Mouse (Mus musculus) neural tube, embryonic 13.5 days (tissue): ENCODE results near the gene Ppard. TPM values are rescaled to one million over a fixed set of nuclear protein-coding genes. Genes with fewer than 3 reads are reported as not detected.

Experiments used
- ATAC-seq: fragments of 200-750 bp; cut with Nextera tagmentation; 2 replicates; pipeline ENCODE4 v1.8.0; 2017; ENCODE audit warnings: low read depth, mild to moderate bottlenecking, moderate TSS enrichment, moderate library complexity
- H3K27ac ChIP-seq: fragments of 300-500 bp; sonication (generic); replicated peaks from 2 replicates; pipeline ENCODE4 v1.5.1; 2015; ENCODE audit warnings: moderate library complexity, mild to moderate bottlenecking, inconsistent platforms
- H3K27me3 ChIP-seq: fragments of 300-500 bp; sonication (generic); 2 replicates; pipeline ENCODE4 v1.6.1; 2015; ENCODE audit warnings: mild to moderate bottlenecking, inconsistent platforms
- H3K36me3 ChIP-seq: fragments of 300-500 bp; sonication (generic); 2 replicates; pipeline ENCODE4 v1.6.1; 2015; ENCODE audit warnings: mild to moderate bottlenecking, inconsistent platforms
- H3K4me1 ChIP-seq: fragments of 300-500 bp; sonication (generic); replicated peaks from 2 replicates; pipeline ENCODE4 v1.6.1; 2015; ENCODE audit warnings: inconsistent platforms
- H3K4me2 ChIP-seq: fragments of 300-500 bp; sonication (generic); 2 replicates; pipeline ENCODE4 v1.6.1; 2015; ENCODE audit warnings: inconsistent platforms, mild to moderate bottlenecking, moderate library complexity
- H3K4me3 ChIP-seq: fragments of 300-500 bp; sonication (generic); 2 replicates; pipeline ENCODE4 v1.5.1; 2015; ENCODE audit warnings: mild to moderate bottlenecking, inconsistent platforms
- H3K9ac ChIP-seq: fragments of 300-500 bp; sonication (generic); 2 replicates; pipeline ENCODE4 v1.6.1; 2015; ENCODE audit warnings: moderate library complexity, mild to moderate bottlenecking, inconsistent platforms
- H3K9me3 ChIP-seq: fragments of 300-500 bp; sonication (generic); 2 replicates; pipeline ENCODE4 v1.6.1; 2016; ENCODE audit warnings: inconsistent platforms
- whole genome bisulfite sequencing: fragments of 180-500 bp; shearing (Covaris S2); methylation state at CpG from one replicate; pipeline ENCODE4 v1.1.7; 2015; 5-methylcytosine and 5-hydroxymethylcytosine counted together
- polyA plus RNA-seq: library from polyadenylated mRNA; unstranded; fragments of >200 nt; fragmentation: Nextera tagmentation; extraction: Ambion mirVana; gene quantifications from 2 replicates; pipeline ENCODE4 v1.2.1, GENCODE M21; 2015

Gene Ppard
- polyA plus RNA-seq, 1 experiment from 2014 or later = 2.6 TPM

DNA sequence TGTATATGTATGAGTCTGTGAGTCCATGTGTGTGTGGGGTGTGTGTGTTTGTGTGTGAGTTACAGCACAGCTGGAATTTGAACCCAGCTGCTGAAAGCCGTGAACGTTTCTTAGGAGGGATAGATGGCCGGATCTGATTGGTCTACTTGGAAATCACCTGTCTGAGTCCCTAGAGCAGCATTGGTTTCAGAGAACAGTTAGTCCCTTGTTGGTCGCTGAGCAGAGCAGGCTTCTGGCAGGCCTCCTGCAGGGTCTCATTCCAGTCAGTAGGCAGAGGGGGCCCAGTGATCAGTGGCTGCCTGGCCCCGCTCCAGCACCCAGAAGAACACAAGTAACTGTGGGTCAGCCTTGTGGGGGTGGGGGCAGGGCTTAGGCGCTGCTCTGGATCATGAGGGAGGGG, 12.2 kb downstream of the Ppard start:
- Histone ChIP-seq H3K4me1 (peaks cover 53% of the 10 kb centered on the region), H3K36me3 (0 out of 2 replicates have a peak, but pooled peaks cover 4% of the 10 kb centered on the region), H3K4me3 (no peak overlapping the region), H3K9me3 (no peaks in the 10 kb centered on the region), H3K4me2 (no peak overlapping the region), H3K27ac (peak overlapping the region; percentile 83), H3K9ac (no peak overlapping the region), H3K27me3 (no peaks in the 10 kb centered on the region)
- peak; percentile 85 for ATAC-seq
- 33% methylated on average over 6 of the region's 6 CpGs for WGBS

DNA sequence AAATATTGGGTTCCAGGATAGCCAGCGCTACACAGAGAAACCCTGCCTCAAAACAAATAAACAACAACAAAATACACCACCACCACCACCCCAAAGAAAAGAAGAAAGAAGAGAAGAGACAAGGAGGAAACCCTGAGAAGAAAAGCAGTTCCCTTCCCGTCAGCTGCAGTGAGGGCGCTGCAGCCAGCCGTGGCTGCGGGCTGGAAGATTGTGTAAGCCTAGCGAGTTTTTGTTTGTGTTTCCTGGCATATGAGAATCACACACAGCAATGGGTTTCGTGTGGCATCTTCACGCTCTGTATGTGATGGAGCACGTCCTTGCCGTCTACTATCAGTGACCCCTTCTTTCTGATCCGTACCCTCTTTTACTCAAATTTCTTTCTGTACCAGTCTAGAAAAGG, 14.1 kb downstream of the Ppard start:
- no peak for ATAC-seq
- H3K4me2 ChIP-seq = no peak overlapping the region
- no peaks in the 10 kb centered on the region for H3K36me3 ChIP-seq
- no peaks in the 10 kb centered on the region for H3K27me3 ChIP-seq
- H3K9me3 ChIP-seq = no peaks in the 10 kb centered on the region
- H3K4me1 ChIP-seq = peaks cover 58% of the 10 kb centered on the region
- H3K9ac ChIP-seq = no peak overlapping the region
- H3K4me3 ChIP-seq = no peak overlapping the region
- 82% methylated on average over 11 of the region's 11 CpGs for WGBS
- H3K27ac ChIP-seq = peak overlapping the region; percentile 38; the same call in 1 of the 2 replicates

DNA sequence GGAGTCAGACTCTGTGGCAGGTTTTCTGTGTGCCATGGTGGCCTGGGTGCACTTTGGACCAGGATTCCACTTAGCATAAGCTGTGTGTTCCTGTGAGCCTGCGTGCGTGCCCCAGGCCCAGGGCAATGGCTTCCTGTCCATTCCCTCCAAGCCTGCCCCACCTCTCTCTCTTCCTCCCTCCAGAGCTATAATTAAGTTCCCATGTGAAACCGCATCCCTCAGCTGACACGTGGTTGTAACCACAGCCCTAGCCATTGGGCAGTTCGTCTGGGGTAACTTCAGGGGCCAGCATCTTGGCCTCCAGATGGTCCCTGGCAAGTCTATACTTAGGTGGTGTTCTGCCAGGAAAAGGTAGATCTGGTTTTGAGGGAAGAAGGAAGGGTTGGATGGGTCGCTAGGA, 15.1 kb downstream of the Ppard start:
- ATAC-seq = no peak
- no peaks in the 10 kb centered on the region for H3K9me3 ChIP-seq
- H3K36me3 ChIP-seq = no peaks in the 10 kb centered on the region
- H3K4me3 ChIP-seq = no peak overlapping the region
- WGBS = 63% methylated on average over 6 of the region's 6 CpGs
- H3K27me3 ChIP-seq = no peaks in the 10 kb centered on the region
- H3K9ac ChIP-seq = no peak overlapping the region
- H3K27ac ChIP-seq = no peak overlapping the region
- no peak overlapping the region for H3K4me2 ChIP-seq
- H3K4me1 ChIP-seq = peaks cover 58% of the 10 kb centered on the region

DNA sequence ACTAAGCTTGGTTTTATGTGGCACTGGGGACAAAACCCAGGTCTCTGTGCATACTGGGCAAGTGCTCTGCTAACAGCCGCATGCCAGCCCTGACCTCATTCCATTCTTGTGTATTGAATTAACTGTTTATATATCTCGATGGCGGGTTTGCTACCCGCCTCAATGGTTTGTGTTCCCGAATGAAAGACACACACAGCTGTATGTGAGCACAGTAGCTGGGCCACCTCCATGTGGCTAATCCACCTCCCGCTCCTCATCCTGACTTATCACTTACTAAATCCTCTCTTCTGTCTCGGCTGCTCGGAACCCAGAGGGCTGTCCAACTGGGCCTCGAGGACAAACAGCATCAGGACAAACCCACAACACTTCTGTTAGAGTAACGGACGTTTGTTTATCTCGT, 16.6 kb downstream of the Ppard start:
- 77% methylated on average over 12 of the region's 12 CpGs for WGBS

DNA sequence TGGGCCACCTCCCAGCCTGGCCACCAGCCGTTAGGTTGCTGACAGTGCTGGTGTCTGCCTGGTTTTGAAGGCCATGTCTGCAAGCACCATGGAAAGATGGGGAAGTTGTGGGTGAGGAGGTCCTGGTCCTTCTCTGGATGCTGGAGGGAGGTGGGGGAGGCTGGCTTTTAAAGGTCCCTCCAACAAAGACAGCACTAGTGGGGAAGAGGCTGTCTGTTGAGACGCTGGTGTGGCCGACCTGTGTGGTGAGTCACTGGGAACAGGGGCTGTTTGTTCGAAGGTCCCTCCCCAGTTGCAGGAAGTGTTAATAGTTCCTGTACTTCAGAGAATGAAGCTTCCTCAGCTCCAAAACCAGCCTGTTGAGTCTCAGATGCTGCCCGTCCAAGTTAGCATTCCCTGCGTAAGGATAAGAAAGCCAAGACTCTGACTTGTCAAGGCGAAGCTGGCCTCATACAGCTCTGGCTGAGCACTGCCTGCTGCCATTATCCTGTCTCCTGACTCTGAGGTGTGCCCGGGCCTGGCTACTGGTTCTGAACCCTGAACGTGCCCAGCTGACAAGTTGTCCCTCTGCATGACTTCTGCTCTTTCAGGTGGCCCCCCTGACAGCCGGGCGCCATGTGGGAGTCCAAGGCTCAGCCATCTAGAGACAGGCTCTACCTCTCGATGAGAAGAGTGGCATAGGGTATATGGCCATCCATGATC, 19.2 kb downstream of the Ppard start:
- H3K27me3 ChIP-seq = no peaks in the 10 kb centered on the region
- no peak overlapping the region for H3K4me3 ChIP-seq
- H3K4me2 ChIP-seq = no peak overlapping the region
- H3K27ac ChIP-seq = 0 out of 2 replicates have a peak overlapping the region, but pooled peaks have one; percentile 28
- H3K4me1 ChIP-seq = peaks cover 61% of the 10 kb centered on the region
- H3K36me3 ChIP-seq = no peaks in the 10 kb centered on the region
- H3K9ac ChIP-seq = no peak overlapping the region
- no peaks in the 10 kb centered on the region for H3K9me3 ChIP-seq
- no peak for ATAC-seq
- 89% methylated on average over 12 of the region's 12 CpGs for WGBS

More for the DNA sequence above, 16.6 kb downstream of the Ppard start:
- Histone ChIP-seq H3K27ac (no peak overlapping the region), H3K4me3 (no peak overlapping the region), H3K9me3 (no peaks in the 10 kb centered on the region), H3K27me3 (no peaks in the 10 kb centered on the region), H3K36me3 (no peaks in the 10 kb centered on the region), H3K4me2 (no peak overlapping the region), H3K4me1 (peaks cover 58% of the 10 kb centered on the region), H3K9ac (no peak overlapping the region)
- ATAC-seq = no peak

DNA sequence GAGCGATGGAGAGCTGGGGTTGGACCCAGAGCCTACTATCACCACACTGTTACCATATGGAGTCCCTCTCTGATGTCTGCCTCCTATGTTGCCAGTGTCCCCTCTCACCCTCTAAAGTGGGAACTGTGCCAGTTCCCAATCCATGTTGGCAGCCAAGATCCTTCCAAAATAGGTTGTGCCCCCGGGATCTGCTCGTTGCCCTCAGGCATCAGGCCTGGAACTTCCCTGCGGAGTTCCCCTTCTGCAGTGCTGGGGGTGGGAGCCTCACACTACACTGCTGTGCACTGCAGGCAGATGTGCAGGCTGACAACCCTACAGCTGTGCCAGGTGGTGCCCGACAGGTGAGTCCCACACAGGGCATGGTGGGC, 19.8 kb downstream of the Ppard start:
- Histone ChIP-seq H3K9me3 (no peaks in the 10 kb centered on the region), H3K9ac (no peak overlapping the region), H3K27me3 (no peaks in the 10 kb centered on the region), H3K36me3 (no peaks in the 10 kb centered on the region), H3K4me2 (no peak overlapping the region), H3K4me3 (no peak overlapping the region), H3K27ac (0 out of 2 replicates have a peak overlapping the region, but pooled peaks have one; percentile 28), H3K4me1 (peaks cover 61% of the 10 kb centered on the region)
- WGBS = 76% methylated on average over 5 of the region's 5 CpGs
- no peak for ATAC-seq

DNA sequence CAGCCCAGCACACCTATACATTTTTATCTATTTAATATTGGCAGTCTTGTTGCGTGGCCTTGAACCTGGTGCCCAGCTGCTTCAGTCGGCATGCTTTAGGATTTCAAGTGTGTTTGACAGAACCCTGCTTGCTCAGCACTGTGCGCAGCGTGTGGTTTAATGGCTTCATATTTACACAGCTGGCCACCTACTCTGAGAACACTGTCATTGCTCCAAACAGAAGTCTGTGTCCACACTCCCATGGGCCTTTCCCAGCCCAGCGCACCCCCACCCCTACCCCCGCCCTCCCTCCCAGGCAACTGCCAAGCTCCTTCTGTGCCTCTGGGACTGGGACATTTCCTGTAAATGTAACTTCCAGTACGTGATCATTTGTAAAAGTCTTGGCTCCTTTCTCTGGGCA, 20.7 kb downstream of the Ppard start:
- Histone ChIP-seq H3K9ac (no peak overlapping the region), H3K4me3 (no peak overlapping the region), H3K36me3 (no peaks in the 10 kb centered on the region), H3K9me3 (no peaks in the 10 kb centered on the region), H3K27ac (0 out of 2 replicates have a peak overlapping the region, but pooled peaks have one; percentile 13), H3K4me1 (peaks cover 61% of the 10 kb centered on the region), H3K4me2 (no peak overlapping the region), H3K27me3 (no peaks in the 10 kb centered on the region)
- ATAC-seq = no peak
- 62% methylated on average over 7 of the region's 7 CpGs for WGBS

DNA sequence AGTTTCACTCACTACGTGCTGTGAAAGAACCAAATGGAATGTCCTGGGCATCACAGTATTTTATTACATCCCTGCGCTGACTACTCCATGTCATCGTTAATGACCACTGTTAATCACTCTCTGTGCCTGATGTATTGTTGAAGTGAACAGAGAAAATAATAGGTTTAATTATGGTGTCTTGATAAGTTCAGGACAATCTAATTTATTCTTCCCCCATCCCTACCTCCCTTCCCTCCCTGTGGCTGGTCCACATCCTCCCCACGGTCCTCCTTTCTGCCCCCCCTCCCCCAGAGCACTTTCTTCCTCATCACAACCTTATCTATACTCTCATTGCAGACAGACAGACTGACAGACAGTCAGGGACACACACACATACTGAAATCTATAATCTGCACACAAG, 22.3 kb downstream of the Ppard start:
- 26% methylated on average over 4 of the region's 4 CpGs for WGBS

DNA sequence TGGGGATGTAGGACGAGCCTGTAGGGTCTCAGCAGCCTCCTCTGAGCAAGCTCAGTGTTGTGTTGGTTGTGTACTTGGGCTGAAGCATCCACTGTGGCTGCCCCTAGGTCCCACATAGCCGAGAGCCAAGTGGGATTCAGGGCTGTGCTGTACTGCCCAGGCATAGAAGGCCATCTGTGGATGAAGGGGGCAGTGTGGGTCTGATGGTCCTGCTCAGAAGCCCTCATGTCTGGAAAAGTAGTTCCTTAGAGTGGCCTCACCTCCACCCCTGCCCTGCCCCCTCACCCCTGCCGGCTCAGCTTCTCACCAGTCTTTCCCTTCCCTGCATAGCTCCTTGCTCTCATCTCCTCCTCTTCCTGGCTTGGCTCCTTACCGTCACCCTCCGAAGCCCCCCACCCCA, 23.2 kb downstream of the Ppard start:
- Histone ChIP-seq H3K36me3 (no peaks in the 10 kb centered on the region), H3K4me3 (no peak overlapping the region), H3K4me2 (0 out of 2 replicates have a peak overlapping the region, but pooled peaks have one; percentile 7), H3K4me1 (peaks cover 53% of the 10 kb centered on the region), H3K27ac (peak overlapping the region; percentile 82), H3K27me3 (no peaks in the 10 kb centered on the region), H3K9me3 (no peaks in the 10 kb centered on the region), H3K9ac (0 out of 2 replicates have a peak overlapping the region, but pooled peaks have one; percentile 4)
- ATAC-seq = peak; percentile 19; the same call in 1 of the 2 replicates
- 38% methylated on average over 5 of the region's 5 CpGs for WGBS

More for the DNA sequence above, 22.3 kb downstream of the Ppard start:
- H3K36me3 ChIP-seq = no peaks in the 10 kb centered on the region
- peak; percentile 44; the same call in 1 of the 2 replicates for ATAC-seq
- H3K9ac ChIP-seq = no peak overlapping the region
- H3K27me3 ChIP-seq = no peaks in the 10 kb centered on the region
- H3K4me1 ChIP-seq = peaks cover 53% of the 10 kb centered on the region
- H3K9me3 ChIP-seq = no peaks in the 10 kb centered on the region
- H3K4me2 ChIP-seq = no peak overlapping the region
- H3K4me3 ChIP-seq = no peak overlapping the region
- peak overlapping the region; percentile 82 for H3K27ac ChIP-seq

DNA sequence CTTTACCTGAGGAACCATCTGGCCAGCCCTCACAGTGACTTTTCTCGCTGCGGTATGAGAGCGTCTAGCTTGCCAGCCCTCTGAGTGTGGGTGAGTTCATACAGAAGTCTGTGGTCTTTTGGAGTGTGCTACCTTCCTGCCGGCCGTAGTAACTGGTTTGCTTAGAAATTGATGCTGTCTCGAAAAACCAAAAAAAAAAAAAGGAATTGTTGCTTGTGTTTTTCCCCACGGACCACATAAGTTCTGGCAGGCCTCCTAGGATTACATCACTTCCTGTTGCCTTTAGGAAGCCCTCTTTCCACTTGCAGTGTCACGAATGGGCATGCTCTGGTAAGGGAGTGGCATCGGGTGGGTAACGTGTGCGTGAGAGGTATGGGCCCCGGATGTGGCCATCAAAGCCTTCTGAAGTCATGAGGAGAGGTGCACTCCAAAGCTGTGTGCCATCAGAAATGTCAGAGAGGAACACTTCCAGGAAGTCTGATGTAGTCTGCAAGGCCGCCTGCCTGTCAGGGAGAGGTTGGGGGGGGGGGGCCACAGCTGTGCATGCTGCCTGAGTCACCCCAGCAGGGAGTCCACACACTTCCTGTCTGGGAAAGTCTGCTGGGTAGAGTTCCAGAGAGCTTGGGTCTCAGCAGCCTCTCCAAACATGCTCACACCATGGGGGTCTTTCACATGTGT, 24.3 kb downstream of the Ppard start:
- Histone ChIP-seq H3K4me3 (no peak overlapping the region), H3K9ac (0 out of 2 replicates have a peak overlapping the region, but pooled peaks have one; percentile 5), H3K4me1 (peaks cover 47% of the 10 kb centered on the region), H3K27ac (peak overlapping the region; percentile 82), H3K4me2 (no peak overlapping the region), H3K9me3 (no peaks in the 10 kb centered on the region), H3K27me3 (no peaks in the 10 kb centered on the region), H3K36me3 (no peaks in the 10 kb centered on the region)
- no peak for ATAC-seq
- WGBS = 74% methylated on average over 13 of the region's 13 CpGs

DNA sequence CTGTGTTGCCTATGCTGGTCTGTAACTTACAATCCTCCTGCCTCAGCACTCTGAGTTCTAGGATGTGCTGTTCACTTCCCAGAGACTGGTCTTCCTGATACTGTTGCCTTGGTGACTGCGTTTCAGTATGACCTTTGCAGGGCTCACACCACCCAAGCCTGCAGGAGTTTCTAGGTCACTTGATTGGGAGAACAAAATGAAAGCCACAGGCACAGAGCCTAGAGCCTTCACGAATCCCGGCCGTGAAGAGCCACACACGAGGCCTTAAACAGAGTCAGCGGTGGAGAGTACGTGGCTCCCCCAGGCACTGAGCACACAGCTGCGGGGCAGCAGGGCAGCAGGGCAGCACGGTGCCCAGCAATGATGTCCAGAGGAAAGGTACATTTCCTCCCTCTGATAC, 25.8 kb downstream of the Ppard start:
- ATAC-seq = no peak
- no peaks in the 10 kb centered on the region for H3K27me3 ChIP-seq
- WGBS = 82% methylated on average over 9 of the region's 9 CpGs
- no peak overlapping the region for H3K4me2 ChIP-seq
- H3K4me1 ChIP-seq = peaks cover 39% of the 10 kb centered on the region
- H3K9ac ChIP-seq = no peak overlapping the region
- H3K36me3 ChIP-seq = no peaks in the 10 kb centered on the region
- no peaks in the 10 kb centered on the region for H3K9me3 ChIP-seq
- no peak overlapping the region for H3K27ac ChIP-seq
- H3K4me3 ChIP-seq = no peak overlapping the region

DNA sequence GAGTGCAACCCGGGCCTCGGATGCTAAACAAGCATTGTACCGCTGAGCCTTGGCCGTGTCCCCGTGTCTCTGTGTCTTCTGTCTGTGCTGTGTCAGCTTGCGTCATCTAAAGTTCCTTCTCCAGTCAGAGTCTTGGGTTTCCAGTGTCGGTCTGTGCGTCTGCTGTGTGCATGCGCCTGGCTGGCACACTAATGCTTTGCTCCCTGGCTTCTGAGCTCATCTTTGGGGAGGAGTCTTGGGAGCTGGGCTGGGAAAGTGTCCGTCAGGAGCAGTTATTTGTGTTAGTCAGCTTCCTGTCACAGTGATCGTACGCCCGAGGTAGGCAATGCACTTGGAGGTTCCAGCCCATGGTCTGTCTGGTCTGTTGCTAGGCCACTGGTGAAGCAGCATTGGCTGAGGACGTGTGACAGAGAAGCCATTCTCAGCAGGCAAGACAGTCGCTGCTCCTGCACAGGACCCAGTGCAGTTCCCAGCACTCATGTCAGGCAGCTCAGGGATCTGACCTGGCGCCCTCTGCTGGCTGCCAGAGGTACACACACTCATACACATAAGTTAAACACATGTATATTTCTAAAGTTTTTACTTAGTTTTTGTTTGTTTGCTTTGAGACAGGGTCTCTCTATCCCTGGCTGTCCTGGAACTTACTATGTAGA, 27.5 kb downstream of the Ppard start:
- H3K9ac ChIP-seq = no peak overlapping the region
- no peak for ATAC-seq
- H3K36me3 ChIP-seq = no peaks in the 10 kb centered on the region
- H3K4me2 ChIP-seq = no peak overlapping the region
- no peaks in the 10 kb centered on the region for H3K27me3 ChIP-seq
- peaks cover 37% of the 10 kb centered on the region for H3K4me1 ChIP-seq
- no peaks in the 10 kb centered on the region for H3K9me3 ChIP-seq
- WGBS = 77% methylated on average over 16 of the region's 16 CpGs
- no peak overlapping the region for H3K4me3 ChIP-seq
- H3K27ac ChIP-seq = no peak overlapping the region
